Mouse (Mus musculus): ENCODE measurements at regions not wholly inside any gene's neighbourhood (a gene's known extent, or its start where the extent isn't known, plus 50 kb on each side); places are given as distances from the start of the nearest gene placed in this dataset.
A peak's percentile ranks its signal among the peaks of the same experiment; 100 is the strongest.

GRCm38 (mm10) chr7:114345860-114346259 is 69.2 kb upstream of the Pde3b start:
- Histone ChIP-seq H3K27ac (replicated peaks) (no peak overlapping the region), H3K9me3 (ENCODE audit: control insufficient read depth, low read length) (no peaks in the 10 kb centered on the region), H3K4me3 (ENCODE audit: low read depth, low read length) (no peak overlapping the region), H3K36me3 (ENCODE audit: control insufficient read depth, insufficient read depth, low read length) (no peaks in the 10 kb centered on the region), H3K4me1 (replicated peaks; ENCODE audit: control insufficient read depth, insufficient read depth) (no peaks in the 10 kb centered on the region), H3K27me3 (ENCODE audit: control insufficient read depth, insufficient read depth, low read length) (no peaks in the 10 kb centered on the region), H3K4me2 (replicated peaks; ENCODE audit: low read depth) (no peak overlapping the region), H3K9ac (ENCODE audit: low read length) (no peak overlapping the region)
- DNase-seq (ENCODE audit: low spot score) (no peak), ATAC-seq (ENCODE audit: low FRiP score, low TSS enrichment) (no peak)
- WGBS = 86% methylated on average over 3 of the region's 3 CpGs
- TF ChIP-seq EP300 (optimal IDR thresholded peaks at IDR 0.05) (no peak), CTCF (IDR thresholded peaks at IDR 0.05; ENCODE audit: low read depth) (no peak)

- Histone ChIP-seq H3K4me2 (replicated peaks; ENCODE audit: low read depth) (no peak overlapping the region), H3K27ac (replicated peaks) (no peak overlapping the region), H3K9ac (ENCODE audit: low read length) (no peak overlapping the region), H3K27me3 (ENCODE audit: control insufficient read depth, insufficient read depth, low read length) (no peaks in the 10 kb centered on the region), H3K36me3 (ENCODE audit: control insufficient read depth, insufficient read depth, low read length) (no peaks in the 10 kb centered on the region), H3K9me3 (ENCODE audit: control insufficient read depth, low read length) (no peaks in the 10 kb centered on the region), H3K4me3 (ENCODE audit: low read depth, low read length) (no peak overlapping the region), H3K4me1 (replicated peaks; ENCODE audit: control insufficient read depth, insufficient read depth) (no peaks in the 10 kb centered on the region)
- DNase-seq (ENCODE audit: low spot score) (no peak), ATAC-seq (ENCODE audit: low FRiP score, low TSS enrichment) (no peak)
- 83% methylated on average over 4 of the region's 4 CpGs for WGBS
- TF ChIP-seq EP300 (optimal IDR thresholded peaks at IDR 0.05) (no peak), CTCF (IDR thresholded peaks at IDR 0.05; ENCODE audit: low read depth) (no peak)
Measured at GRCm38 (mm10) chr7:114347006-114347405, 68.1 kb upstream of the Pde3b start.

DNA sequence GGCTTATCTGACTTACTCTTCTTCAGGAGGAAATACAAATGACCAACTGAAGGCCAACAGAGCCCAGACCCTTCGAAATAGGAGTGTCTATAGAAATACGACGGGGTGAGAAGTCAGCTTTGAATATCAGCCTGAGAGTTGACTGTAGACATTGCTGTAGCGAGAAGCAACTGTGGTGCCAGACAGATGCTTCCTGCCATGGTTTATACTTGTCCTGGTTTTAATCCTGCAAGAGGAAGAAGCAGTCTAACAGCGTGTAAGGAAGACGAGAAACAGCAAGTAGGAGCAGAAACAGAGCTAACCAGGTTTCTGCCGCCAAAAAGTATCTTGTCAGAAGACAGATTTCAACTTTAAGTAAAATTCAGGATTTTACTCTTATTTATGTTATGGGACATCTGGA is 64.1 kb upstream of the Pde3b start:
- no peak overlapping the region for H3K4me2 ChIP-seq (replicated peaks; ENCODE audit: low read depth)
- DNase-seq (ENCODE audit: low spot score) (no peak), ATAC-seq (ENCODE audit: low FRiP score, low TSS enrichment) (no peak)
- TF ChIP-seq CTCF (IDR thresholded peaks at IDR 0.05; ENCODE audit: low read depth) = no peak
- H3K36me3 ChIP-seq (ENCODE audit: control insufficient read depth, insufficient read depth, low read length) = no peaks in the 10 kb centered on the region
- no peak overlapping the region for H3K9ac ChIP-seq (ENCODE audit: low read length)
- no peak overlapping the region for H3K4me3 ChIP-seq (ENCODE audit: low read depth, low read length)
- no peaks in the 10 kb centered on the region for H3K4me1 ChIP-seq (replicated peaks; ENCODE audit: control insufficient read depth, insufficient read depth)
- H3K27ac ChIP-seq (replicated peaks) = no peak overlapping the region
- H3K9me3 ChIP-seq (ENCODE audit: control insufficient read depth, low read length) = no peaks in the 10 kb centered on the region
- 46% methylated on average over 7 of the region's 7 CpGs for WGBS
- no peaks in the 10 kb centered on the region for H3K27me3 ChIP-seq (ENCODE audit: control insufficient read depth, insufficient read depth, low read length)

DNA sequence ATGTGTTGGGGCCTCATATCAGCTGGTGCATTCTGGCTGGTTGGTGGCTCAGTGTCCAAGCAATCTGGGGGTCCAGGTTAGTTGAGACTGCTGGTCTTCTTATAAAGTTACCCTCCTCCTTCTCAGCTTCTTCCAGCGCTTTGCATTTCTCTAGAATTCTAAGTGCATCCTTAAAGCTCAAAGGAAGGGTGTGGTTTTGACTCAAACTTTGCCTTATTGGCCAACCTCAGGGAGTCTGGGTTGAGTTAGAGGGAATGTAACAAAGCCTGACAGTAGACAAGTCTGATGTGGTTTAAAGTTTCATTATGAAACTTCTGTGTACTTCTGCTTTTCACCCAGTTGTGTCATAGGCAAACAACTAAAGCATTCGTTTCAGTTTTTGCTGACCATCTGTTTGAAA is 58.7 kb upstream of the Pde3b start:
- no peak for TF ChIP-seq CTCF (IDR thresholded peaks at IDR 0.05; ENCODE audit: low read depth)
- no peak for TF ChIP-seq EP300 (optimal IDR thresholded peaks at IDR 0.05)
- no peaks in the 10 kb centered on the region for H3K4me1 ChIP-seq (replicated peaks; ENCODE audit: control insufficient read depth, insufficient read depth)
- WGBS = 57% methylated on average over 2 of the region's 2 CpGs
- H3K4me2 ChIP-seq (replicated peaks; ENCODE audit: low read depth) = no peak overlapping the region
- H3K9ac ChIP-seq (ENCODE audit: low read length) = no peak overlapping the region
- ATAC-seq (ENCODE audit: low FRiP score, low TSS enrichment) (no peak), DNase-seq (ENCODE audit: low spot score) (no peak)
- no peak overlapping the region for H3K4me3 ChIP-seq (ENCODE audit: low read depth, low read length)
- no peaks in the 10 kb centered on the region for H3K9me3 ChIP-seq (ENCODE audit: control insufficient read depth, low read length)
- H3K36me3 ChIP-seq (ENCODE audit: control insufficient read depth, insufficient read depth, low read length) = no peaks in the 10 kb centered on the region
- H3K27me3 ChIP-seq (ENCODE audit: control insufficient read depth, insufficient read depth, low read length) = no peaks in the 10 kb centered on the region
- no peak overlapping the region for H3K27ac ChIP-seq (replicated peaks)

DNA sequence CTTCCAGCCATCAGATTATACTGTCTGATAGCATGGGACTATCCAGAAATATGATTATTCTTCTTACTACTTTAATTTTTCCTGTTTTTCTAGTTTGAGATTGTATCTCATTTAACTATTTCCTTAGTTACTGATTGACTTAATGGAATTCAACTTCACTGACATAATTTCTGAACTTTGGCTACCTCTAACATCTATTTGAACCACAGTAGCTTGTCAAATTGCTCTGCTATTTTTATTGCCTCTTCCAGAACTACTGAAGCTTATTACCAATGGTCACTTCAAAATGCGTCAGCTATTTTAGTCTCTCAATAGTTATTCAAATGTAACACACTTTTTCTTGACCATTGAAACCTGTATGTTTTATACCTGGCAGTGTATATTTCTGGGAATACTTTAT is 52.9 kb upstream of the Pde3b start:
- DNase-seq (ENCODE audit: low spot score) = no peak
- TF ChIP-seq EP300 (optimal IDR thresholded peaks at IDR 0.05) (no peak), CTCF (IDR thresholded peaks at IDR 0.05; ENCODE audit: low read depth) (no peak)
- no peak for ATAC-seq (ENCODE audit: low FRiP score, low TSS enrichment)
- Histone ChIP-seq H3K9me3 (ENCODE audit: control insufficient read depth, low read length) (no peaks in the 10 kb centered on the region), H3K27me3 (ENCODE audit: control insufficient read depth, insufficient read depth, low read length) (no peaks in the 10 kb centered on the region), H3K4me3 (ENCODE audit: low read depth, low read length) (no peak overlapping the region), H3K9ac (ENCODE audit: low read length) (no peak overlapping the region), H3K36me3 (ENCODE audit: control insufficient read depth, insufficient read depth, low read length) (no peaks in the 10 kb centered on the region), H3K4me2 (replicated peaks; ENCODE audit: low read depth) (no peak overlapping the region), H3K27ac (replicated peaks) (no peak overlapping the region), H3K4me1 (replicated peaks; ENCODE audit: control insufficient read depth, insufficient read depth) (no peaks in the 10 kb centered on the region)
- WGBS = 96% methylated on average over 1 of the region's 1 CpGs

GRCm38 (mm10) chr7:114364041-114364440 is 51.0 kb upstream of the Pde3b start:
- no peaks in the 10 kb centered on the region for H3K36me3 ChIP-seq (ENCODE audit: control insufficient read depth, insufficient read depth, low read length)
- H3K9me3 ChIP-seq (ENCODE audit: control insufficient read depth, low read length) = no peaks in the 10 kb centered on the region
- no peaks in the 10 kb centered on the region for H3K27me3 ChIP-seq (ENCODE audit: control insufficient read depth, insufficient read depth, low read length)
- no peak overlapping the region for H3K27ac ChIP-seq (replicated peaks)
- ATAC-seq (ENCODE audit: low FRiP score, low TSS enrichment) = peak; percentile 73; the same call in 1 of the 2 replicates
- H3K4me2 ChIP-seq (replicated peaks; ENCODE audit: low read depth) = no peak overlapping the region
- 22% methylated on average over 1 of the region's 1 CpGs for WGBS
- H3K4me3 ChIP-seq (ENCODE audit: low read depth, low read length) = no peak overlapping the region
- H3K4me1 ChIP-seq (replicated peaks; ENCODE audit: control insufficient read depth, insufficient read depth) = no peaks in the 10 kb centered on the region
- DNase-seq (ENCODE audit: low spot score) = peak; percentile 61
- H3K9ac ChIP-seq (ENCODE audit: low read length) = no peak overlapping the region
- TF ChIP-seq CTCF (IDR thresholded peaks at IDR 0.05; ENCODE audit: low read depth) (no peak), EP300 (optimal IDR thresholded peaks at IDR 0.05) (no peak)
